Mouse (Mus musculus) hindbrain, embryonic 14.5 days (tissue): ENCODE measurements at regions not wholly inside any gene's neighbourhood (a gene's known extent, or its start where the extent isn't known, plus 50 kb on each side); places are given as distances from the start of the nearest gene placed in this dataset.

Source experiments
- ATAC-seq: fragments of 200-750 bp; cut with Nextera tagmentation; 2 replicates; pipeline ENCODE4 v1.8.0; 2017; ENCODE audit warnings: moderate number of reproducible peaks, mild to moderate bottlenecking, moderate TSS enrichment, moderate library complexity; ENCODE audit not compliant: low FRiP score
- DNase-seq: peaks from one replicate; pipeline ENCODE4 v3.0.0-alpha.2; 2015; ENCODE audit warnings: low spot score
- H3K27ac ChIP-seq: fragments of 300-500 bp; sonication (generic); 2 replicates; pipeline ENCODE4 v1.5.1; 2014; ENCODE audit warnings: mild to moderate bottlenecking, moderate library complexity
- H3K27me3 ChIP-seq: fragments of 300-500 bp; sonication (generic); 2 replicates; pipeline ENCODE4 v1.6.1; 2014; ENCODE audit warnings: mild to moderate bottlenecking, low read length, mixed read lengths; ENCODE audit not compliant: control insufficient read depth, insufficient read depth
- H3K36me3 ChIP-seq: fragments of 300-500 bp; sonication (generic); replicated peaks from 2 replicates; pipeline ENCODE4 v1.6.1; 2014; ENCODE audit not compliant: control insufficient read depth, insufficient read depth
- H3K4me1 ChIP-seq: fragments of 300-500 bp; sonication (generic); replicated peaks from 2 replicates; pipeline ENCODE4 v1.6.1; 2014; ENCODE audit warnings: antibody characterized with exemption, low read length, mixed read lengths; ENCODE audit not compliant: control insufficient read depth, insufficient read depth
- H3K4me2 ChIP-seq: fragments of 300-500 bp; sonication (generic); replicated peaks from 2 replicates; pipeline ENCODE4 v1.6.1; 2014; ENCODE audit warnings: mild to moderate bottlenecking, moderate library complexity
- H3K4me3 ChIP-seq: fragments of 300-500 bp; sonication (generic); replicated peaks from 2 replicates; pipeline ENCODE4 v1.5.1; 2014; ENCODE audit warnings: mild to moderate bottlenecking, low read length
- H3K9ac ChIP-seq: fragments of 300-500 bp; sonication (generic); 2 replicates; pipeline ENCODE4 v1.6.1; 2014
- H3K9me3 ChIP-seq: fragments of 300-500 bp; sonication (generic); 2 replicates; pipeline ENCODE4 v1.6.1; 2016; ENCODE audit warnings: low read length; ENCODE audit not compliant: control insufficient read depth
- WGBS: fragments of 180-500 bp; shearing (Covaris S2); extraction: QIAGEN DNeasy Blood & Tissue Kit; methylation state at CpG from one replicate; pipeline ENCODE4 v1.1.7; 2014; 5-methylcytosine and 5-hydroxymethylcytosine counted together

DNA sequence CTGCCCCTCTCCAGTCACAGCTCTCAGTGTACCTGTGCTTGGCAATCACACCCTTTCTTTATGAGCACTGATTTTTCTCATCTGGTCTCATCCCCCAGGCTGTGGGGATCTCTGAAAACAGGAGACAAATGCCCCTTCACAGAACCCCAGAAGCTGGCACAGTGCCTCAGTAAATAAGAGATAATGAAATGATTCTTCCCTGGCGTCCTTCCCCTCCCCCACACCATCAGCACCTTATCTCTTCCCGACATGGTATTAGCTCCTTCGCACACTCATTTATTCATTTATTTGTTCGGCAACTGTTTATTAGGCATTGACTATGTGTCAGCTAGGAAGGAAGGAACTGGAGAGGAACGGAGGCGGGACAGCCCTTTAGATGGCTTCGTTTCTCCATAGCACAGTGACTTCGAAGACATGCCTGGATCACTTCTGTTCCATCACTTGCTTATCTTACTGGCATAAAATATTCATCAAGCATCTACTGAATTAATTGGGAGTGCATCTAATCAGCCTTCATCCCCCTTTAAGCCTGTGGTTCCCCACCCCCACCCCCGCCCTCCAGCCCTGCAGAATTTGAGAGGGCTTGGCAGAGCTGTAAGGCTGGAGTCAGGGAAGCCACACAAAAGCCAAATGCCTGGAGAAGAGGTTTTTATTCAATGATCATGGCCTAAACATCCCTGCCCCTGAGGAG is 51.6 kb upstream of the Tbc1d21 start:
- WGBS: 27% methylated on average over 9 of the region's 9 CpGs
- Histone ChIP-seq H3K4me3 (no peak overlapping the region), H3K4me2 (no peak overlapping the region)

GRCm38 (mm10) chr9:58428795-58429194 is 58.5 kb upstream of the Tbc1d21 start:
- Histone ChIP-seq H3K36me3 (no peaks in the 10 kb centered on the region), H3K4me2 (no peak overlapping the region), H3K9me3 (no peaks in the 10 kb centered on the region), H3K4me3 (no peak overlapping the region), H3K27ac (no peak overlapping the region), H3K27me3 (no peaks in the 10 kb centered on the region), H3K4me1 (peaks cover 6% of the 10 kb centered on the region), H3K9ac (no peak overlapping the region)
- DNase-seq (no peak), ATAC-seq (no peak)
- WGBS: 90% methylated on average over 7 of the region's 7 CpGs

More for the DNA sequence above, 51.6 kb upstream of the Tbc1d21 start:
- no peak overlapping the region for H3K9ac ChIP-seq
- ATAC-seq: peak; percentile 68; the same call in 1 of the 2 replicates
- H3K27ac ChIP-seq: peak overlapping the region; percentile 64
- H3K36me3 ChIP-seq: no peaks in the 10 kb centered on the region
- no peaks in the 10 kb centered on the region for H3K9me3 ChIP-seq
- DNase-seq: peak; percentile 32
- peaks cover 24% of the 10 kb centered on the region for H3K4me1 ChIP-seq
- H3K27me3 ChIP-seq: no peaks in the 10 kb centered on the region

DNA sequence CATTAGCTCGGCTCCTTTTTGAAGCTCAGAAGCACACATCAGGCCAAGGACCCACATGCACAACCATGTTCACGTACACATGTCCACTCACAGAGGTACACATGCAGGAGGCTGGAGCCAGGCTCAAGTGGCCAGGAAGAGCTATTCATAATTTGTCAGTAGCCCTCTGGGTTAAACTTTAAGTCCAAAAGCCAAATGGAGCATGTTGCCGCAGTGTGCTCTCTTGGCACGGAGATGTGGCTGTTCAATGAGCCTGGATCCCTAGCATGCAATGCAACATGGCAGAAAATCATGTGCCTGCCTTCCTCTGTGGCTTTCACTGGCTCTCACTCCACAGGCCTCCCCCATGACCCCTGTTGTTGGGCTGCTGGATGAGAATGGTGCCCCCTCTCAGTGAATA is 57.6 kb upstream of the Insyn1 start:
- no peak overlapping the region for H3K9ac ChIP-seq
- DNase-seq: no peak
- H3K27me3 ChIP-seq: no peaks in the 10 kb centered on the region
- H3K36me3 ChIP-seq: no peaks in the 10 kb centered on the region
- H3K4me1 ChIP-seq: peaks cover 6% of the 10 kb centered on the region
- H3K9me3 ChIP-seq: no peaks in the 10 kb centered on the region
- WGBS: 97% methylated on average over 4 of the region's 4 CpGs
- ATAC-seq: no peak
- H3K4me2 ChIP-seq: no peak overlapping the region
- no peak overlapping the region for H3K27ac ChIP-seq
- no peak overlapping the region for H3K4me3 ChIP-seq

DNA sequence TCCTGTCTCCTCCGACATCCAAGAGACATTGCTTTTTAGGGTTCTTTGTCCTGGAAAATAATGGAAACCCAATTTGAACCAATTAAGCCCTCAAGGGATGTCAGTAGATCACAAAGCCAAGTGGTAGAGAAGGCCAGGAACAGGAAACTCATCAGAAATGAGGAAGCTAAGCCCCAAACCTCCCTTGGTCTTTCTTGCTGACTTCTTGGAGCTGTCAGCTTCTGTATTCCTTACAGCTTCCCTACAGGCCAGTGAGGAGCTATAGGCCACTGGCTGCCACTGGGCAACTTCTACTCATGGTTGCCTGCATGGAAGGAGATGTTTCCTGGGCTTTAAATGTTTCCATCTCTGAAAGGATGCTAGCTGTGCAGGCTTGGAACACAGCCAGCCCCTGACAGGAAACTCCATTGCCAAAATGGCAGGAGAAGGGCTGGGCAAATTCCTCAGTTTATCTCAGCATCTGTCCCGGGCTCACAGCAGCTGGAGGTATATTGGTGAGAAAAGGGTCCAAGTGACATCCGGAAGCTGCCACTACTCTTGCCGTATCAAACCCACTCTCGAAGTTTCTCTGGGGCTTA is 55.5 kb upstream of the Insyn1 start:
- ATAC-seq: no peak
- no peak for DNase-seq
- Histone ChIP-seq H3K36me3 (no peaks in the 10 kb centered on the region), H3K9ac (no peak overlapping the region), H3K27ac (no peak overlapping the region), H3K4me1 (peaks cover 16% of the 10 kb centered on the region), H3K27me3 (no peaks in the 10 kb centered on the region), H3K9me3 (no peaks in the 10 kb centered on the region), H3K4me3 (no peak overlapping the region), H3K4me2 (no peak overlapping the region)
- 69% methylated on average over 5 of the region's 5 CpGs for WGBS

- no peak overlapping the region; the same call in 1 of the 2 replicates for H3K27ac ChIP-seq
- peaks cover 44% of the 10 kb centered on the region for H3K4me1 ChIP-seq
- H3K4me2 ChIP-seq: no peak overlapping the region
- no peaks in the 10 kb centered on the region for H3K9me3 ChIP-seq
- 80% methylated on average over 10 of the region's 10 CpGs for WGBS
- no peak overlapping the region for H3K4me3 ChIP-seq
- no peaks in the 10 kb centered on the region for H3K27me3 ChIP-seq
- no peak for ATAC-seq
- DNase-seq: no peak
- no peak overlapping the region for H3K9ac ChIP-seq
- no peaks in the 10 kb centered on the region for H3K36me3 ChIP-seq
Measured at GRCm38 (mm10) chr9:58436246-58437091, 51.9 kb upstream of the Insyn1 start.

DNA sequence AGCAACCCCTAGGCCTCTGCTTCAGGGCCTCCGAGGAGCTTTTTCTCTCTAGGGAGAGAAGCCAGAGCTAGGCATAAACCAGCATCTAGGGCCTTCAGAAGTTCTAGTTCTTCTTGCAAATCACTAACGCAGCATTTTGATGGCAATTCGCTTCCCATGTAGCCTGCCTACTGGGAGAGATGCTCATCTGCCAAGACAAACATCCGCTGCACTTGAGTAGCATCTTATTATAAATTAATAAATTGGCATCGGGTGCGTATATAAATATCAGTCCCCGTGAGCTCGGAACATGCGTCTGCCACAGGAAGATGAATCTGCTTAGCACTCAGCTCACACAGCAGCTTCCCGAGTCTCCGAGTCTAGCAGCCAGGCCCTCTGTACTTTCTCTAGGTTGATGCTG is 50.9 kb upstream of the Insyn1 start:
- H3K27me3 ChIP-seq: no peaks in the 10 kb centered on the region
- H3K9me3 ChIP-seq: no peaks in the 10 kb centered on the region
- H3K36me3 ChIP-seq: no peaks in the 10 kb centered on the region
- H3K4me3 ChIP-seq: no peak overlapping the region
- WGBS: 47% methylated on average over 11 of the region's 11 CpGs
- peaks cover 50% of the 10 kb centered on the region for H3K4me1 ChIP-seq
- no peak overlapping the region for H3K4me2 ChIP-seq
- no peak for DNase-seq
- 0 out of 2 replicates have a peak overlapping the region, but pooled peaks have one; percentile 70 for H3K27ac ChIP-seq
- H3K9ac ChIP-seq: no peak overlapping the region
- no peak for ATAC-seq

GRCm38 (mm10) chr9:58438071-58438858 is 50.1 kb upstream of the Insyn1 start:
- H3K9ac ChIP-seq: peak overlapping the region; percentile 28; the same call in 1 of the 2 replicates

More at GRCm38 (mm10) chr9:58438071-58438858, 50.1 kb upstream of the Insyn1 start:
- Histone ChIP-seq H3K9me3 (no peaks in the 10 kb centered on the region), H3K36me3 (no peaks in the 10 kb centered on the region), H3K4me3 (no peak overlapping the region), H3K27ac (peak overlapping the region; percentile 70), H3K27me3 (no peaks in the 10 kb centered on the region), H3K4me1 (peaks cover 52% of the 10 kb centered on the region), H3K4me2 (peak overlapping the region; percentile 8; the same call in 1 of the 2 replicates)
- DNase-seq (no peak), ATAC-seq (no peak)
- 52% methylated on average over 7 of the region's 7 CpGs for WGBS
